Comparison of ENCODE assay signal across 8 mouse cellular contexts in genomic region chr11:59787199-59787781, GRCm38 (mm10). TPM values are rescaled to one million over a fixed set of nuclear protein-coding genes. Genes with fewer than 3 reads are reported as not detected.
DNase-seq lines count a peak whose midpoint lies in the region; ATAC-seq lines count a peak whose summit lies in the region.

TSS of gene Pld6 (minus strand) at chr11:59787645.

- H3K4me2 ChIP-seq in embryonic facial prominence, embryonic 13.5 days = peak within 1 kb of the TSS; percentile 95
- H3K4me2 ChIP-seq in limb, embryonic 11.5 days (ENCODE audit: low read depth, severe bottlenecking) = peak within 1 kb of the TSS; percentile 95

- no peaks in the 10 kb centered on the region for H3K9me3 ChIP-seq in embryonic facial prominence, embryonic 13.5 days
- no peaks in the 10 kb centered on the region for H3K9me3 ChIP-seq in limb, embryonic 11.5 days (ENCODE audit: control insufficient read depth, low read length)
- no peaks in the 10 kb centered on the region for H3K9me3 ChIP-seq in midbrain, embryonic 10.5 days (replicated peaks)

- peak; percentile 70; the same call in 1 of the 2 replicates for ATAC-seq in embryonic facial prominence, embryonic 13.5 days (ENCODE audit: insufficient number of reproducible peaks, insufficient read depth, low FRiP score, low TSS enrichment, low read depth)
- ATAC-seq in hematopoietic stem cell, adult 5-6 weeks (replicated peaks in 1 of 2; ENCODE audit: insufficient read depth in 1 of 2, low FRiP score in 2 of 2, low TSS enrichment in 1 of 2, low read depth in 1 of 2, poor library complexity in 2 of 2, severe bottlenecking in 2 of 2) = peak; percentile 69 to 85; a peak in 3 of 4 replicates
- ATAC-seq in limb, embryonic 11.5 days (ENCODE audit: insufficient number of reproducible peaks, low FRiP score, low TSS enrichment, low read depth) = peak; percentile 75; the same call in 1 of the 2 replicates

- H3K27me3 ChIP-seq in embryonic facial prominence, embryonic 13.5 days = peaks cover 6% of the 10 kb centered on the region
- no peaks in the 10 kb centered on the region for H3K27me3 ChIP-seq in limb, embryonic 11.5 days (ENCODE audit: control insufficient read depth, insufficient read depth, low read length)
- peaks cover 30% of the 10 kb centered on the region for H3K27me3 ChIP-seq in midbrain, embryonic 10.5 days (ENCODE audit: low read depth, poor library complexity, severe bottlenecking)

- H3K4me1 ChIP-seq in embryonic facial prominence, embryonic 13.5 days = peaks cover 16% of the 10 kb centered on the region
- H3K4me1 ChIP-seq in limb, embryonic 11.5 days (ENCODE audit: control insufficient read depth, insufficient read depth, low read length) = peaks cover 6% of the 10 kb centered on the region
- peaks cover 20% of the 10 kb centered on the region for H3K4me1 ChIP-seq in midbrain, embryonic 10.5 days

- no peak within 1 kb of the TSS for H3K27ac ChIP-seq in embryonic facial prominence, embryonic 13.5 days
- no peak within 1 kb of the TSS for H3K27ac ChIP-seq in limb, embryonic 11.5 days (replicated peaks; ENCODE audit: low read depth, low read length)
- peak within 1 kb of the TSS; percentile 53 for H3K27ac ChIP-seq in midbrain, embryonic 10.5 days (replicated peaks)

- WGBS in embryonic facial prominence, embryonic 13.5 days = under 1% methylated on average over 51 of the region's 51 CpGs
- WGBS in limb, embryonic 11.5 days = 1% methylated on average over 51 of the region's 51 CpGs
- under 1% methylated on average over 51 of the region's 51 CpGs for WGBS in midbrain, embryonic 10.5 days

- DNase-seq in left cerebral cortex, adult 18-20 months (ENCODE audit: low spot score in 2 of 2) = peak; percentile 32 to 36
- no peak for DNase-seq in left cerebral cortex, adult 11 months (ENCODE audit: low spot score)
- peak; percentile 83 for DNase-seq in limb, embryonic 11.5 days (ENCODE audit: low spot score)
- DNase-seq in midbrain, embryonic 10.5 days (ENCODE audit: low spot score) = peak; percentile 70
- DNase-seq in right cerebral cortex, postnatal 25 days = peak; percentile 40
- peak; percentile 83 for DNase-seq in yolk sac, embryonic 10.5 days (ENCODE audit: low spot score)

- H3K36me3 ChIP-seq in embryonic facial prominence, embryonic 13.5 days = peaks cover 13% of the 10 kb centered on the region
- peaks cover 3% of the 10 kb centered on the region for H3K36me3 ChIP-seq in limb, embryonic 11.5 days (ENCODE audit: control insufficient read depth, insufficient read depth, low read length)
- H3K36me3 ChIP-seq in midbrain, embryonic 10.5 days = peaks cover 15% of the 10 kb centered on the region

- H3K4me3 ChIP-seq in embryonic facial prominence, embryonic 13.5 days = peak within 1 kb of the TSS; percentile 54
- peak within 1 kb of the TSS; percentile 42 for H3K4me3 ChIP-seq in limb, embryonic 11.5 days (ENCODE audit: low read depth, low read length)
- peak within 1 kb of the TSS; percentile 53 for H3K4me3 ChIP-seq in midbrain, embryonic 10.5 days

- H3K9ac ChIP-seq in embryonic facial prominence, embryonic 13.5 days = peak within 1 kb of the TSS; percentile 69
- H3K9ac ChIP-seq in limb, embryonic 11.5 days (ENCODE audit: low read length) = peak within 1 kb of the TSS; percentile 70

RNA-seq across cellular contexts. Expression of gene Pld6, which starts in this region (rescaled TPM):
- 1 to 10 TPM in 1 of 2 experiments, under 1 TPM in 1; 0.60 to 1.1 TPM for total RNA-seq in left cerebral cortex, adult 18-20 months (2021)
- polyA plus RNA-seq in embryonic facial prominence, embryonic 13.5 days (2015; fragmentation: Nextera tagmentation; extraction: Ambion mirVana) = 3.6 and 3.9 TPM in 2 replicates
- total RNA-seq in hematopoietic stem cell, adult 5-6 weeks (2017) = 3.7 and 4.4 TPM in 2 replicates
- polyA plus RNA-seq in limb, embryonic 11.5 days (2014; fragmentation: Nextera tagmentation; extraction: Ambion mirVana) = 1.3 and 2.4 TPM in 2 replicates
- polyA plus RNA-seq in midbrain, embryonic 10.5 days (2016; fragmentation: Nextera tagmentation; extraction: Ambion mirVana) = 2.9 and 3.4 TPM in 2 replicates
